Mouse (Mus musculus): ENCODE results near the gene Olfml2a. TPM values are rescaled to one million over a fixed set of nuclear protein-coding genes. Genes with fewer than 3 reads are reported as not detected.

The Olfml2a gene
- polyA plus RNA-seq, 2 experiments: 0.07 to 0.10 TPM

DNA sequence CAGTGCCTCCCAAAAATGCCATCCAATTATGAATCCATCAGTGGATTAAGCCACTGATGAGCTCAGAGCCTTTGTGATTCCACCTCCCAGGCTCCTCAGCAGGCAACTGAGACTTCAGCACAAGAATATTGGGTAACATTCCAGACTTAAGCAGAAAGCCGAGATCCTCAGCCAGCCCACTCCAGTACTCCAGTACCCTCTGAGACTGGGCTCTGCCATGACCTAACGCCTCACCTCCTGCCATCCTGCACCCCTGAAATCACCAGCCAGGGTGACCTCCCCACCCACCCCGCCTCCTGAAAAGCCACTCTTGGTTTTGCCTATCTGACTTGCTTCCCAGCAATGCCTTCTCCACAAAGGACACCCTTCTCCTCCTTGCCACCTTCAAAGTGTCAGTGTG lies 5.6 kb downstream of the Olfml2a start:
- no peaks in the 10 kb centered on the region for H3K27me3 ChIP-seq (ENCODE audit: control insufficient read depth, insufficient read depth, low read length)
- H3K36me3 ChIP-seq (replicated peaks; ENCODE audit: control insufficient read depth, insufficient read depth, low read depth): no peaks in the 10 kb centered on the region
- no peak overlapping the region for H3K9ac ChIP-seq (replicated peaks)
- H3K4me3 ChIP-seq (ENCODE audit: insufficient read depth in 1 of 2, low read depth in 2 of 2, low read length in 2 of 2): no peak overlapping the region
- H3K9me3 ChIP-seq (ENCODE audit: control insufficient read depth, low read length): no peaks in the 10 kb centered on the region
- TF ChIP-seq EP300 (IDR thresholded peaks at IDR 0.05; ENCODE audit: low read depth) (no peak), CTCF (IDR thresholded peaks at IDR 0.05; ENCODE audit: low read depth) (no peak)
- H3K4me1 ChIP-seq (replicated peaks; ENCODE audit: control insufficient read depth in 2 of 2, insufficient read depth in 2 of 2, low read length in 1 of 2): peaks cover 0 to 4% of the 10 kb centered on the region in 2 experiments; a peak in 1 of 4 replicates
- ATAC-seq (ENCODE audit: insufficient read depth) (no peak), DNase-seq (ENCODE audit: low read depth in 3 of 3, low spot score in 3 of 3) (no peak)
- 64% methylated on average over 3 of the region's 3 CpGs for WGBS (ENCODE audit: insufficient replicate concordance)
- no peak overlapping the region for H3K4me2 ChIP-seq (ENCODE audit: low read depth)
- no peak overlapping the region for H3K27ac ChIP-seq

DNA sequence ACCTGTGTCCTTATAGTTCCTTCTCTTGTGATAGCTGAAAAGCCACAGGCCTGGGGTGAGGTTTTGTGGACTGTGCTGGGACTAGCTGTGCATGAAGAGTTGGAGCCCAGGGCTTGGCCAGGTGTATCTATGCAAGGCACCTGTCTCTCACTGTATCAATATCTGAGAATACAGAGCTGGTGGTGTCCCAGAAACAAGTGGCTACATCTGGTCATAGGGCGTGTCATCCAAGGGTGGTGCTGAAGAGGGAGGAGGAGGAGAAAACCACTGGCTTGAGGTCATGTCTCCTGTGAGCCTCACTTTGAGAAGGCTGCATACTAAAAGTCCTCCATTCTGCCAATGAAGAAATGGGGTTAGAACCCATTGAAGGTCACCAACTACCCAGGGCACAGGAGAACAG lies 6.2 kb downstream of the Olfml2a start:
- Histone ChIP-seq H3K27me3 (ENCODE audit: control insufficient read depth, insufficient read depth, low read length) (no peaks in the 10 kb centered on the region), H3K4me2 (ENCODE audit: low read depth) (no peak overlapping the region), H3K36me3 (replicated peaks; ENCODE audit: control insufficient read depth, insufficient read depth, low read depth) (no peaks in the 10 kb centered on the region), H3K9ac (replicated peaks) (no peak overlapping the region), H3K9me3 (ENCODE audit: control insufficient read depth, low read length) (no peaks in the 10 kb centered on the region), H3K27ac (no peak overlapping the region), H3K4me1 (replicated peaks; ENCODE audit: control insufficient read depth in 2 of 2, insufficient read depth in 2 of 2, low read length in 1 of 2) (peaks cover 0 to 4% of the 10 kb centered on the region in 2 experiments; a peak in 1 of 4 replicates), H3K4me3 (ENCODE audit: insufficient read depth in 1 of 2, low read depth in 2 of 2, low read length in 2 of 2) (no peak overlapping the region)
- TF ChIP-seq CTCF (IDR thresholded peaks at IDR 0.05; ENCODE audit: low read depth) (no peak), EP300 (IDR thresholded peaks at IDR 0.05; ENCODE audit: low read depth) (no peak)
- ATAC-seq (ENCODE audit: insufficient read depth) (no peak), DNase-seq (ENCODE audit: low read depth in 3 of 3, low spot score in 3 of 3) (no peak)
- WGBS (ENCODE audit: insufficient replicate concordance): 40% methylated on average over 1 of the region's 1 CpGs

DNA sequence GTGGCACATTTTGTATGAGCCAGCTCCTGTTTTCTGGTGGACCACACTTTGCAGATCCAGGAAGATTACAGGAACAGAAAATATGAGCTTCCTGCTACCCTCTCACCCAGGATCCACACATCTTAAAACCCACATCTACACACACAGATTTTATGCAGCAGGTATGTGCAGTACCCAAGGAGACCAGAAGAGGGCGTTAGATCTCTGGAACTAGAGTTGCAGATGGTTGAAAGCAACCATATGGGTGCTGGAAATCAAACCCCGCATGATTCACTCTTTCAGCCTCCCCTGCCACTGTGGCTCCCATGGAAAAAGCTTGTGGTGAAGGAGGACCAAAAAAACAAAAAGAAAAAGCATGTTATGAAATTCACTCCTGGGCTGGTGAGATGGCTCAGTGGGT lies 7.3 kb downstream of the Olfml2a start:
- Histone ChIP-seq H3K9me3 (ENCODE audit: control insufficient read depth, low read length) (no peaks in the 10 kb centered on the region), H3K4me3 (ENCODE audit: insufficient read depth in 1 of 2, low read depth in 2 of 2, low read length in 2 of 2) (no peak overlapping the region), H3K4me1 (replicated peaks; ENCODE audit: control insufficient read depth in 2 of 2, insufficient read depth in 2 of 2, low read length in 1 of 2) (peaks cover 0 to 4% of the 10 kb centered on the region in 2 experiments; a peak in 1 of 4 replicates), H3K27ac (no peak overlapping the region), H3K9ac (replicated peaks) (no peak overlapping the region), H3K36me3 (replicated peaks; ENCODE audit: control insufficient read depth, insufficient read depth, low read depth) (no peaks in the 10 kb centered on the region), H3K4me2 (ENCODE audit: low read depth) (no peak overlapping the region), H3K27me3 (ENCODE audit: control insufficient read depth, insufficient read depth, low read length) (no peaks in the 10 kb centered on the region)
- 44% methylated on average over 2 of the region's 2 CpGs for WGBS (ENCODE audit: insufficient replicate concordance)
- ATAC-seq (ENCODE audit: insufficient read depth) (no peak), DNase-seq (ENCODE audit: low read depth in 3 of 3, low spot score in 3 of 3) (no peak)
- TF ChIP-seq CTCF (IDR thresholded peaks at IDR 0.05; ENCODE audit: low read depth): peak; percentile 38
- no peak for TF ChIP-seq EP300 (IDR thresholded peaks at IDR 0.05; ENCODE audit: low read depth)

DNA sequence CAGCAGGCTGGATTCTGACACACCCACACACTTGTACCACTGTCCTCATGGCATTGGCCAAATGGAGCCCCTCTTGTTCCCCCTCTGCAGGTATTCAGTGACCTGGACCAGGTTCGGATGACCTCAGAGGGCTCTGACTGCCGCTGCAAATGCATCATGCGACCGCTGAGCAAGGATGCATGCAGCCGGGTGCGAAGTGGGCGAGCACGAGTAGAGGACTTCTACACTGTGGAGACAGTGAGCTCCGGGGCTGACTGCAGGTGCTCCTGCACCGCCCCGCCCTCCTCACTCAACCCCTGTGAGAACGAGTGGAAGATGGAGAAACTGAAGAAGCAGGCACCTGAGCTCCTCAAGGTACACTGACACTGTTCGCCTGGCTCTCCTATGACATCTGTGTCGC lies 9.6 kb downstream of the Olfml2a start:
- no peak overlapping the region for H3K9ac ChIP-seq (replicated peaks)
- ATAC-seq (ENCODE audit: insufficient read depth) (no peak), DNase-seq (ENCODE audit: low read depth in 3 of 3, low spot score in 3 of 3) (no peak)
- H3K4me1 ChIP-seq (replicated peaks; ENCODE audit: control insufficient read depth in 2 of 2, insufficient read depth in 2 of 2, low read length in 1 of 2): peaks cover 0 to 4% of the 10 kb centered on the region in 2 experiments; a peak in 1 of 4 replicates
- H3K4me3 ChIP-seq (ENCODE audit: insufficient read depth in 1 of 2, low read depth in 2 of 2, low read length in 2 of 2): no peak overlapping the region
- H3K4me2 ChIP-seq (ENCODE audit: low read depth): no peak overlapping the region
- no peak overlapping the region for H3K27ac ChIP-seq
- TF ChIP-seq EP300 (IDR thresholded peaks at IDR 0.05; ENCODE audit: low read depth) (no peak), CTCF (IDR thresholded peaks at IDR 0.05; ENCODE audit: low read depth) (no peak)
- 64% methylated on average over 14 of the region's 14 CpGs for WGBS (ENCODE audit: insufficient replicate concordance)
- no peaks in the 10 kb centered on the region for H3K36me3 ChIP-seq (replicated peaks; ENCODE audit: control insufficient read depth, insufficient read depth, low read depth)
- H3K9me3 ChIP-seq (ENCODE audit: control insufficient read depth, low read length): no peaks in the 10 kb centered on the region
- no peaks in the 10 kb centered on the region for H3K27me3 ChIP-seq (ENCODE audit: control insufficient read depth, insufficient read depth, low read length)

DNA sequence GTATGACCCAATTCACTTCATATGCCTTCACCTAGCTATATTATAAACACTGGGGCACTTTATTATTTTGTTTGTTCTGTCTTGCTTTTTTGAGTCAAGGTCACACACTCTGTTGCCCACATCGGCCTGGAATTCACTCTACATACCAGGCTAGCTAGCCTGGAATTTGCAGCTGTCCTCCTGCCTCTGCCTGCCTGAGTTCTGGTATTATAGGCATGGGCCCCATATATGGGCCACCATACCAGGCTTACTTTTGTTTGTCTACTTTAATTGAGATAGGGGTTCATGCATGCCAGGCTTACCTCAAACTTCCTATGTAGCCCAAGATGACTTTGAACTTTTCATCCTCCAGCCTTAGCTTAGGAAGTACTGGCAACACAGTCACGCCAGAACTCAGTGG lies 10.1 kb downstream of the Olfml2a start:
- 58% methylated on average over 2 of the region's 2 CpGs for WGBS (ENCODE audit: insufficient replicate concordance)
- H3K27me3 ChIP-seq (ENCODE audit: control insufficient read depth, insufficient read depth, low read length): no peaks in the 10 kb centered on the region
- no peak overlapping the region for H3K9ac ChIP-seq (replicated peaks)
- H3K4me1 ChIP-seq (replicated peaks; ENCODE audit: control insufficient read depth in 2 of 2, insufficient read depth in 2 of 2, low read length in 1 of 2): peaks cover 0 to 4% of the 10 kb centered on the region in 2 experiments; a peak in 1 of 4 replicates
- H3K9me3 ChIP-seq (ENCODE audit: control insufficient read depth, low read length): no peaks in the 10 kb centered on the region
- no peaks in the 10 kb centered on the region for H3K36me3 ChIP-seq (replicated peaks; ENCODE audit: control insufficient read depth, insufficient read depth, low read depth)
- DNase-seq (ENCODE audit: low read depth in 3 of 3, low spot score in 3 of 3) (no peak), ATAC-seq (ENCODE audit: insufficient read depth) (no peak)
- no peak overlapping the region for H3K4me2 ChIP-seq (ENCODE audit: low read depth)
- TF ChIP-seq EP300 (IDR thresholded peaks at IDR 0.05; ENCODE audit: low read depth) (no peak), CTCF (IDR thresholded peaks at IDR 0.05; ENCODE audit: low read depth) (no peak)
- no peak overlapping the region for H3K27ac ChIP-seq
- H3K4me3 ChIP-seq (ENCODE audit: insufficient read depth in 1 of 2, low read depth in 2 of 2, low read length in 2 of 2): no peak overlapping the region

Measured in liver, embryonic 14.5 days (tissue).